Mouse (Mus musculus) embryonic fibroblast, embryonic 13.5 days (primary cell): ENCODE measurements around the gene Atp8a1.

ENCODE experiments used
- CTCF ChIP-seq: IDR thresholded peaks from 2 replicates; pipeline ENCODE4 v1.5.1; 2011; ENCODE audit warnings: mild to moderate bottlenecking, control low read depth, low read length, moderate library complexity, borderline replicate concordance; ENCODE audit not compliant: insufficient read depth
- POLR2A ChIP-seq: IDR thresholded peaks from 2 replicates; pipeline ENCODE4 v1.6.1; 2011; ENCODE audit warnings: low read depth, mild to moderate bottlenecking, control low read depth, low read length, moderate library complexity

DNA sequence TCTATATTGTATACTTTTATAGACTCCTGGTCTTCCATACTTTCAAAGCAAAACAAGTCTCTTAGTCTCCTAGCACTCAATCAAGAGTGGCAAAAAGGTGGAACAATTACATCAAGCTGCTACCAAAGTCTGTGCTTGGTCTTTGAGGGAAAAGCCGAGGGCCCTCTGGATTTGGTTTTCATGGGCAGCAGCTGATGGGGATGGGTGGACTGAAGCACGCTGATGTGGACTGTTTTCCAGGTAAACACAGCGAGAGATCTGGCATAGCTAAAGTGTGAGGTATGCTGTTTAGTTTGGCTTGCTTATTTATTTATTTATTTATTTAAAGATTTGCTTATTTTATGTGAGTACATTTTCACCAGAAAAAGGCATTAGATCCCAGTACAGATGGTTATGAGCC is 193.7 kb downstream of the Atp8a1 start:
- TF ChIP-seq CTCF (no peak), POLR2A (no peak)
